Mouse (Mus musculus) erythroblast, embryonic 14.5 days (primary cell): Measurements from ENCODE around the gene Hunk.

ENCODE experiments used
- GATA1 ChIP-seq: IDR thresholded peaks from 2 replicates; pipeline ENCODE4 v1.6.1; 2012; ENCODE audit warnings: low read length, inconsistent platforms, mixed read lengths
- TAL1 ChIP-seq: IDR thresholded peaks from 3 replicates; pipeline ENCODE4 v1.6.1; 2012; ENCODE audit warnings: low read length, inconsistent platforms, mixed read lengths

GRCm38 (mm10) chr16:90440654-90441053, 54.8 kb downstream of the Hunk start:
- TF ChIP-seq GATA1 (no peak), TAL1 (no peak)
